Mouse (Mus musculus): Measurements from ENCODE around the gene Tm4sf1. TPM values are rescaled to one million over a fixed set of nuclear protein-coding genes. Genes with fewer than 3 reads are reported as not detected.

The Tm4sf1 gene
- polyA plus RNA-seq, 1 experiment = 157 TPM

- Histone ChIP-seq H3K27ac (ENCODE audit: insufficient read depth, low read depth, low read length) (no peak overlapping the region), H3K4me3 (ENCODE audit: insufficient read depth, low read depth, low read length) (no peak overlapping the region), H3K4me1 (ENCODE audit: control insufficient read depth, insufficient read depth, low read length) (no peaks in the 10 kb centered on the region), H3K36me3 (ENCODE audit: control insufficient read depth, insufficient read depth, low read length) (no peaks in the 10 kb centered on the region), H3K27me3 (replicated peaks; ENCODE audit: control insufficient read depth, insufficient read depth, low read length) (no peaks in the 10 kb centered on the region)
- TF ChIP-seq CTCF (conservative IDR thresholded peaks at IDR 0.05; ENCODE audit: insufficient read depth, insufficient read length, low read depth, low read length) = no peak
- no peak for TF ChIP-seq POLR2A (IDR thresholded peaks at IDR 0.05; ENCODE audit: low read depth, low read length)
- WGBS = 83% methylated on average over 2 of the region's 2 CpGs
- DNase-seq = no peak
Observed at GRCm38 (mm10) chr3:57297991-57298390, 3.8 kb downstream of the Tm4sf1 start.

- Histone ChIP-seq H3K4me1 (ENCODE audit: control insufficient read depth, insufficient read depth, low read length) (no peaks in the 10 kb centered on the region), H3K36me3 (ENCODE audit: control insufficient read depth, insufficient read depth, low read length) (no peaks in the 10 kb centered on the region), H3K27ac (ENCODE audit: insufficient read depth, low read depth, low read length) (no peak overlapping the region), H3K27me3 (replicated peaks; ENCODE audit: control insufficient read depth, insufficient read depth, low read length) (no peaks in the 10 kb centered on the region), H3K4me3 (ENCODE audit: insufficient read depth, low read depth, low read length) (no peak overlapping the region)
- DNase-seq = no peak
- no peak for TF ChIP-seq POLR2A (IDR thresholded peaks at IDR 0.05; ENCODE audit: low read depth, low read length)
Observed at GRCm38 (mm10) chr3:57296574-57296973, 5.2 kb downstream of the Tm4sf1 start.

- peak overlapping the region; percentile 26; the same call in 1 of the 2 replicates for H3K4me3 ChIP-seq (ENCODE audit: insufficient read depth, low read depth, low read length)
Observed at GRCm38 (mm10) chr3:57295631-57296030, 6.2 kb downstream of the Tm4sf1 start.

GRCm38 (mm10) chr3:57294742-57295525 is 6.9 kb downstream of the Tm4sf1 start:
- peak overlapping the region; percentile 57 for H3K4me3 ChIP-seq (ENCODE audit: insufficient read depth, low read depth, low read length)
- no peaks in the 10 kb centered on the region for H3K27me3 ChIP-seq (replicated peaks; ENCODE audit: control insufficient read depth, insufficient read depth, low read length)
- H3K36me3 ChIP-seq (ENCODE audit: control insufficient read depth, insufficient read depth, low read length) = no peaks in the 10 kb centered on the region
- no peak for TF ChIP-seq POLR2A (IDR thresholded peaks at IDR 0.05; ENCODE audit: low read depth, low read length)
- 0 out of 2 replicates have a peak, but pooled peaks have one; percentile 3 for TF ChIP-seq CTCF (conservative IDR thresholded peaks at IDR 0.05; ENCODE audit: insufficient read depth, insufficient read length, low read depth, low read length)
- no peaks in the 10 kb centered on the region for H3K4me1 ChIP-seq (ENCODE audit: control insufficient read depth, insufficient read depth, low read length)
- peak overlapping the region; percentile 98 for H3K27ac ChIP-seq (ENCODE audit: insufficient read depth, low read depth, low read length)
- peak; percentile 90 for DNase-seq
- WGBS = 18% methylated on average over 21 of the region's 21 CpGs

More at GRCm38 (mm10) chr3:57295631-57296030, 6.2 kb downstream of the Tm4sf1 start:
- 62% methylated on average over 4 of the region's 4 CpGs for WGBS
- Histone ChIP-seq H3K27ac (ENCODE audit: insufficient read depth, low read depth, low read length) (peak overlapping the region; percentile 98), H3K27me3 (replicated peaks; ENCODE audit: control insufficient read depth, insufficient read depth, low read length) (no peaks in the 10 kb centered on the region), H3K36me3 (ENCODE audit: control insufficient read depth, insufficient read depth, low read length) (no peaks in the 10 kb centered on the region), H3K4me1 (ENCODE audit: control insufficient read depth, insufficient read depth, low read length) (no peaks in the 10 kb centered on the region)
- no peak for TF ChIP-seq POLR2A (IDR thresholded peaks at IDR 0.05; ENCODE audit: low read depth, low read length)
- TF ChIP-seq CTCF (conservative IDR thresholded peaks at IDR 0.05; ENCODE audit: insufficient read depth, insufficient read length, low read depth, low read length) = no peak
- DNase-seq = no peak

GRCm38 (mm10) chr3:57293925-57294324 is 7.9 kb downstream of the Tm4sf1 start:
- Histone ChIP-seq H3K27ac (ENCODE audit: insufficient read depth, low read depth, low read length) (peak overlapping the region; percentile 98), H3K4me1 (ENCODE audit: control insufficient read depth, insufficient read depth, low read length) (peaks cover 7% of the 10 kb centered on the region), H3K27me3 (replicated peaks; ENCODE audit: control insufficient read depth, insufficient read depth, low read length) (no peaks in the 10 kb centered on the region), H3K36me3 (ENCODE audit: control insufficient read depth, insufficient read depth, low read length) (peaks cover 1% of the 10 kb centered on the region; the same call in 1 of the 2 replicates), H3K4me3 (ENCODE audit: insufficient read depth, low read depth, low read length) (peak overlapping the region; percentile 57)
- 28% methylated on average over 4 of the region's 4 CpGs for WGBS
- peak; percentile 36 for DNase-seq
- TF ChIP-seq POLR2A (IDR thresholded peaks at IDR 0.05; ENCODE audit: low read depth, low read length) (no peak), CTCF (conservative IDR thresholded peaks at IDR 0.05; ENCODE audit: insufficient read depth, insufficient read length, low read depth, low read length) (no peak)

GRCm38 (mm10) chr3:57292826-57293225 is 9.0 kb downstream of the Tm4sf1 start:
- Histone ChIP-seq H3K4me3 (ENCODE audit: insufficient read depth, low read depth, low read length) (peak overlapping the region; percentile 68), H3K27me3 (replicated peaks; ENCODE audit: control insufficient read depth, insufficient read depth, low read length) (no peaks in the 10 kb centered on the region), H3K36me3 (ENCODE audit: control insufficient read depth, insufficient read depth, low read length) (peaks cover 1% of the 10 kb centered on the region; the same call in 1 of the 2 replicates), H3K4me1 (ENCODE audit: control insufficient read depth, insufficient read depth, low read length) (peaks cover 12% of the 10 kb centered on the region), H3K27ac (ENCODE audit: insufficient read depth, low read depth, low read length) (peak overlapping the region; percentile 71)
- peak; percentile 24 for DNase-seq
- TF ChIP-seq CTCF (conservative IDR thresholded peaks at IDR 0.05; ENCODE audit: insufficient read depth, insufficient read length, low read depth, low read length) (peak; percentile 47), POLR2A (IDR thresholded peaks at IDR 0.05; ENCODE audit: low read depth, low read length) (no peak)
- 56% methylated on average over 11 of the region's 11 CpGs for WGBS

GRCm38 (mm10) chr3:57288944-57289491 is 12.8 kb downstream of the Tm4sf1 start:
- DNase-seq = peak; percentile 72
- Histone ChIP-seq H3K4me3 (ENCODE audit: insufficient read depth, low read depth, low read length) (no peak overlapping the region), H3K36me3 (ENCODE audit: control insufficient read depth, insufficient read depth, low read length) (peaks cover 4% of the 10 kb centered on the region), H3K27ac (ENCODE audit: insufficient read depth, low read depth, low read length) (peak overlapping the region; percentile 98), H3K4me1 (ENCODE audit: control insufficient read depth, insufficient read depth, low read length) (peaks cover 14% of the 10 kb centered on the region), H3K27me3 (replicated peaks; ENCODE audit: control insufficient read depth, insufficient read depth, low read length) (no peaks in the 10 kb centered on the region)
- WGBS = 63% methylated on average over 1 of the region's 1 CpGs
- TF ChIP-seq CTCF (conservative IDR thresholded peaks at IDR 0.05; ENCODE audit: insufficient read depth, insufficient read length, low read depth, low read length) = no peak
- no peak for TF ChIP-seq POLR2A (IDR thresholded peaks at IDR 0.05; ENCODE audit: low read depth, low read length)
